Mouse (Mus musculus): ENCODE measurements around the gene Gm20219. TPM values are rescaled to one million over a fixed set of nuclear protein-coding genes. Genes with fewer than 3 reads are reported as not detected.
A peak's percentile ranks its signal among the peaks of the same experiment; 100 is the strongest.

Gene Gm20219
- polyA plus RNA-seq, 1 experiment: 13.1 TPM

GRCm38 (mm10) chr17:56587773-56588172, 33.6 kb upstream of the Gm20219 start:
- no peak for DNase-seq
- WGBS: 93% methylated on average over 1 of the region's 1 CpGs

DNA sequence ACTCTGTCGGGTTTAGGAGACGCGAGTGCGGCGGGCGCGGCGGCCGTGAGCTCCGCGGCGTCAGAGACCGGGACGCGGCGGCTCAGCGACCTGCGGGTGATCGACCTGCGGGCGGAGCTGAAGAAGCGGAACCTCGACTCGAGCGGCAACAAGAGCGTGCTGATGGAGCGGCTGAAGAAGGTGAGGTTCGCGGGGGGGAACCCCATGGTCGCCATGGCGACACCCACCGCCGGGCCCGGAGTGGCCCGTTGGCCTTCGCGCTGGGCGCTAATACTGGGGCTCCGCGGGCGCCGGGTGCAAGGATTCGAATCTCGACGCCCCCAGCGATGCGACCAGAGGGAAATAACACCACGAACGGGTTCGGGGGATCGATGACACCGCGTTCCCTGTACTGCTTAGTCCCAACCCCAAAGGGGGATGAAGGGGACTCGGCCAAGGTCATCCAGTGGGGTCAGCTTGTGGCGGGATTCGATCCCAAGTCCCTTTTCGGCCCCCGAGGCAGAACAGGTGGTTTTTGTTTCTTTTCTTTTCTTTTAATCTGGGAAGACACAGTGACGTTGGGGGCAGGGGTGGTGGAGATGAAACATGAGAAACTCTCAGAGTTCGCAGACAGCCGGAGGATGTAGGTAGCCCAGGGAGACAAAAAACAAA, 31.1 kb upstream of the Gm20219 start:
- peaks cover 32% of the 10 kb centered on the region for H3K36me3 ChIP-seq (ENCODE audit: control insufficient read depth, insufficient read depth, low read length)
- WGBS: under 1% methylated on average over 61 of the region's 61 CpGs
- no peak for DNase-seq
- peaks cover 25% of the 10 kb centered on the region for H3K4me1 ChIP-seq (replicated peaks; ENCODE audit: control insufficient read depth, insufficient read depth, low read length)
- H3K27ac ChIP-seq (ENCODE audit: control insufficient read depth, insufficient read depth, low read length): peak overlapping the region; percentile 41
- TF ChIP-seq POLR2A (IDR thresholded peaks at IDR 0.05; ENCODE audit: control insufficient read depth, extremely low read depth, insufficient read depth, low read length, poor library complexity): no peak
- no peak for TF ChIP-seq CTCF (IDR thresholded peaks at IDR 0.05; ENCODE audit: borderline replicate concordance, control insufficient read depth, extremely low read depth, insufficient read depth, low read length, poor library complexity)
- H3K4me3 ChIP-seq (ENCODE audit: control insufficient read depth, insufficient read depth, low read length): peak overlapping the region; percentile 62
- H3K27me3 ChIP-seq (ENCODE audit: control insufficient read depth, insufficient read depth, low read length): no peaks in the 10 kb centered on the region

More at GRCm38 (mm10) chr17:56587773-56588172, 33.6 kb upstream of the Gm20219 start:
- no peaks in the 10 kb centered on the region for H3K27me3 ChIP-seq (ENCODE audit: control insufficient read depth, insufficient read depth, low read length)
- no peak overlapping the region for H3K27ac ChIP-seq (ENCODE audit: control insufficient read depth, insufficient read depth, low read length)
- TF ChIP-seq CTCF (IDR thresholded peaks at IDR 0.05; ENCODE audit: borderline replicate concordance, control insufficient read depth, extremely low read depth, insufficient read depth, low read length, poor library complexity) (no peak), POLR2A (IDR thresholded peaks at IDR 0.05; ENCODE audit: control insufficient read depth, extremely low read depth, insufficient read depth, low read length, poor library complexity) (no peak)
- H3K36me3 ChIP-seq (ENCODE audit: control insufficient read depth, insufficient read depth, low read length): peaks cover 41% of the 10 kb centered on the region
- peaks cover 18% of the 10 kb centered on the region for H3K4me1 ChIP-seq (replicated peaks; ENCODE audit: control insufficient read depth, insufficient read depth, low read length)
- H3K4me3 ChIP-seq (ENCODE audit: control insufficient read depth, insufficient read depth, low read length): no peak overlapping the region

DNA sequence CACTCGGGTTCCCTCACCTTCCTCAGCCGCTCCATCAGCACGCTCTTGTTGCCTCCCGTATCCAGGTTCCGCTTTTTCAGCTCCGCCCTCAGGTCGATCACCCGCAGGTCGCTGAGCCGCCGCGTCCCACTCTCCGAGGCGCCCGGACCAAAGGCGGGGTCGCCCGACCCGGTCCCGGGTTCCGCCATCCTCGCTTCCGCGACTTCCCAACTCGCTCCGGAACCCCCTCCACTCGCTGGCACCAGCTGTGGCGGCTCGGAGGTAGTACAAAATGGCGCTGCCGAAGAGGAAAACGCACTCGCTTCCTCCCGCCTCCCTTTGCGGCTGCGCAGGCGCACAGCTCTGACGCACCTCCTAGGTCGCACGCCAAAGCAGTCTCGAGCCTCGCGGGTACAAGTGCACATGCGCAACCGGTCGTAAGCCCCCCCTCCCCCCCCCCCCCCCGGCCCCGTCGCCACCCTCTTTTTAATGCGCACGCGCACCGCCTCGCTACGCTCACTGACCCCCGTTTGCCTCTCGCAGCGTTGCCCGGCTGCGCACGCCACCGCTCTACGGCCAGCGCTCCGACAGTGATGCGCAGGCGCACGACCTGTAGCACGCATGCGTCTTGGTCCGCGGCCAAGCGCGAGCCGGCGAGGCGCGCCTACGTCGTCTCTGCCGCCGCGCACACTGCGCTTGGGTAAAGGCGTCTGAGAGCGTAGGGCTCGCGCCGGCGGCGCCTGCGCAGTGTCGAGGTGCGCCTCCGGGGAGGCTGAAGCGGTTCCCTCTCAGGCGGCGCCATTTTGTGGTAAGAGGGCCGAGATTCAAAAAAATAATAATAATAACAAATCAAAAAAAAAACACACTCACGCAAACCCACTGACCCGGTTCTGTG, 30.3 kb upstream of the Gm20219 start, which contains the start of the genes Safb2 and Safb:
TSS of gene Safb2 (minus strand) at position 329 of the 874 bp plus-strand sequence.
TSS of gene Safb (plus strand) at position 569 of the 874 bp plus-strand sequence.
- peaks cover 31% of the 10 kb centered on the region for H3K36me3 ChIP-seq (ENCODE audit: control insufficient read depth, insufficient read depth, low read length)
- WGBS: under 1% methylated on average over 89 of the region's 101 CpGs
- no peaks in the 10 kb centered on the region for H3K27me3 ChIP-seq (ENCODE audit: control insufficient read depth, insufficient read depth, low read length)
- TF ChIP-seq POLR2A (IDR thresholded peaks at IDR 0.05; ENCODE audit: control insufficient read depth, extremely low read depth, insufficient read depth, low read length, poor library complexity) (peak; percentile 81), CTCF (IDR thresholded peaks at IDR 0.05; ENCODE audit: borderline replicate concordance, control insufficient read depth, extremely low read depth, insufficient read depth, low read length, poor library complexity) (peak; percentile 53; the same call in 1 of the 2 replicates)
- DNase-seq: peak; percentile 98
- peak within 1 kb of the TSS; percentile 73 for H3K4me3 ChIP-seq (ENCODE audit: control insufficient read depth, insufficient read depth, low read length)
- H3K4me1 ChIP-seq (replicated peaks; ENCODE audit: control insufficient read depth, insufficient read depth, low read length): peaks cover 25% of the 10 kb centered on the region
- peak within 1 kb of the TSS; percentile 72 for H3K27ac ChIP-seq (ENCODE audit: control insufficient read depth, insufficient read depth, low read length)

- no peak for TF ChIP-seq POLR2A (IDR thresholded peaks at IDR 0.05; ENCODE audit: control insufficient read depth, extremely low read depth, insufficient read depth, low read length, poor library complexity)
- TF ChIP-seq CTCF (IDR thresholded peaks at IDR 0.05; ENCODE audit: borderline replicate concordance, control insufficient read depth, extremely low read depth, insufficient read depth, low read length, poor library complexity): no peak
Observed at GRCm38 (mm10) chr17:56583611-56584256, 29.5 kb upstream of the Gm20219 start.

GRCm38 (mm10) chr17:56583071-56583470, 28.9 kb upstream of the Gm20219 start:
- TF ChIP-seq POLR2A (IDR thresholded peaks at IDR 0.05; ENCODE audit: control insufficient read depth, extremely low read depth, insufficient read depth, low read length, poor library complexity) (no peak), CTCF (IDR thresholded peaks at IDR 0.05; ENCODE audit: borderline replicate concordance, control insufficient read depth, extremely low read depth, insufficient read depth, low read length, poor library complexity) (no peak)
- Histone ChIP-seq H3K27me3 (ENCODE audit: control insufficient read depth, insufficient read depth, low read length) (no peaks in the 10 kb centered on the region), H3K36me3 (ENCODE audit: control insufficient read depth, insufficient read depth, low read length) (peaks cover 34% of the 10 kb centered on the region), H3K4me3 (ENCODE audit: control insufficient read depth, insufficient read depth, low read length) (peak overlapping the region; percentile 73), H3K27ac (ENCODE audit: control insufficient read depth, insufficient read depth, low read length) (no peak overlapping the region), H3K4me1 (replicated peaks; ENCODE audit: control insufficient read depth, insufficient read depth, low read length) (peaks cover 25% of the 10 kb centered on the region)
- DNase-seq: no peak
- 51% methylated on average over 1 of the region's 1 CpGs for WGBS

More at GRCm38 (mm10) chr17:56583611-56584256, 29.5 kb upstream of the Gm20219 start:
- no peaks in the 10 kb centered on the region for H3K27me3 ChIP-seq (ENCODE audit: control insufficient read depth, insufficient read depth, low read length)
- peaks cover 25% of the 10 kb centered on the region for H3K4me1 ChIP-seq (replicated peaks; ENCODE audit: control insufficient read depth, insufficient read depth, low read length)
- H3K4me3 ChIP-seq (ENCODE audit: control insufficient read depth, insufficient read depth, low read length): peak overlapping the region; percentile 73
- under 1% methylated on average over 33 of the region's 33 CpGs for WGBS
- DNase-seq: no peak
- peak overlapping the region; percentile 72 for H3K27ac ChIP-seq (ENCODE audit: control insufficient read depth, insufficient read depth, low read length)
- peaks cover 31% of the 10 kb centered on the region for H3K36me3 ChIP-seq (ENCODE audit: control insufficient read depth, insufficient read depth, low read length)

- DNase-seq: no peak
- H3K4me3 ChIP-seq (ENCODE audit: control insufficient read depth, insufficient read depth, low read length): no peak overlapping the region
- no peaks in the 10 kb centered on the region for H3K27me3 ChIP-seq (ENCODE audit: control insufficient read depth, insufficient read depth, low read length)
- no peak overlapping the region for H3K27ac ChIP-seq (ENCODE audit: control insufficient read depth, insufficient read depth, low read length)
- peaks cover 79% of the 10 kb centered on the region for H3K36me3 ChIP-seq (ENCODE audit: control insufficient read depth, insufficient read depth, low read length)
- H3K4me1 ChIP-seq (replicated peaks; ENCODE audit: control insufficient read depth, insufficient read depth, low read length): no peaks in the 10 kb centered on the region
- TF ChIP-seq CTCF (IDR thresholded peaks at IDR 0.05; ENCODE audit: borderline replicate concordance, control insufficient read depth, extremely low read depth, insufficient read depth, low read length, poor library complexity) (no peak), POLR2A (IDR thresholded peaks at IDR 0.05; ENCODE audit: control insufficient read depth, extremely low read depth, insufficient read depth, low read length, poor library complexity) (no peak)
- WGBS: 98% methylated on average over 3 of the region's 3 CpGs
Observed at GRCm38 (mm10) chr17:56572939-56573338, 18.8 kb upstream of the Gm20219 start.

Measured in thymus, adult 2 months (tissue).